Mouse (Mus musculus) MN1 (cell line): Measurements from ENCODE around the gene Acap3.

Experiments used
- DNase-seq: peaks from one replicate; pipeline ENCODE4 v3.0.0-alpha.2; 2016; ENCODE audit warnings: low spot score

Gene Acap3

DNA sequence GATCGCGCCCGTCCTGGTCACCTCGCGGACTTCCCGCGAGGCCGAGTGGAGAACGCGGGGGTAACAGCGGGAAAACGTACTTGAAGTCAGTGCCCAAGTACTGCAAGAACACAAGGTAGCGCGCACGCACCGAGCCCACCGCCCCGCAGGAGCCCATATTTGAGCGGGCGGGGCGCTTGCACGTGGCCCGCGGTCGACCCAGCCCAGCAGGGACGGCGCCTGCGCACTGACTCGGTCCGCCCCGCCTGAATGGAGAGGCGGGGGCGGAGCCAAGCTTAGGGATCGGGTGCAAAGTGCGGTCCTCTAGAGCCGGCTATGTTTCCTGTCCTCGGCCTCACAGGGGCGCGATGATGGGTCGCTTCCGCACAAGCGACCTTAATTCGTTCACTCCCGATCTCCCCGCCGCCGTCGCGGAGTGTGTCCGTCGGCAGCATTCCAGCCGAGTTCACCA, at the start of gene Acap3, which contains the start of gene Pusl1:
Gene Acap3 (plus strand): TSS at position 272 of the 451 bp plus-strand sequence.
Gene Pusl1 (minus strand): TSS at position 231 of the 451 bp plus-strand sequence.
- peak; percentile 97 for DNase-seq

DNA sequence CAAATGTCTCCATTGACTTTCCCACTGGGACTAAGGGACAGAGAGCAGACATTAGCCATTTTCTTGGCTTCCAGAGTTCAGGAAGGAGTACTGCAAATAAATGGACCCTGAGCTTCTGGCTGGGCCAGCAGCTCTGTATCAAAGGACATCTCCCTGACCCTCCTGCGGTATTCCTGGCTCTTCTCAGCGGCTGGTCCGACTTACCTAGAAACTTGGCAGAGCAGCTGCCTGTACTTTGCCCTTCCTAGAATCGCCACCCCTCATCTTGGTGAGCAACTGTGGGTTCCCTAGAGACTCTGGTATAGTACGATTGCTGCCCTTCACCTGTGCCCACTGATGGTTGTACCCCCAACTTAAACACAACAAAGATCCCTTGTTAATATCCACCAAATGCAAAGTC, 48.4 kb upstream of the Acap3 start:
- DNase-seq = no peak

- DNase-seq = peak; percentile 94
Observed at GRCm38 (mm10) chr4:155846871-155847578, 44.6 kb upstream of the Acap3 start, which contains the start of gene Dvl1. TSS of gene Dvl1 (plus strand) at chr4:155847402.

DNA sequence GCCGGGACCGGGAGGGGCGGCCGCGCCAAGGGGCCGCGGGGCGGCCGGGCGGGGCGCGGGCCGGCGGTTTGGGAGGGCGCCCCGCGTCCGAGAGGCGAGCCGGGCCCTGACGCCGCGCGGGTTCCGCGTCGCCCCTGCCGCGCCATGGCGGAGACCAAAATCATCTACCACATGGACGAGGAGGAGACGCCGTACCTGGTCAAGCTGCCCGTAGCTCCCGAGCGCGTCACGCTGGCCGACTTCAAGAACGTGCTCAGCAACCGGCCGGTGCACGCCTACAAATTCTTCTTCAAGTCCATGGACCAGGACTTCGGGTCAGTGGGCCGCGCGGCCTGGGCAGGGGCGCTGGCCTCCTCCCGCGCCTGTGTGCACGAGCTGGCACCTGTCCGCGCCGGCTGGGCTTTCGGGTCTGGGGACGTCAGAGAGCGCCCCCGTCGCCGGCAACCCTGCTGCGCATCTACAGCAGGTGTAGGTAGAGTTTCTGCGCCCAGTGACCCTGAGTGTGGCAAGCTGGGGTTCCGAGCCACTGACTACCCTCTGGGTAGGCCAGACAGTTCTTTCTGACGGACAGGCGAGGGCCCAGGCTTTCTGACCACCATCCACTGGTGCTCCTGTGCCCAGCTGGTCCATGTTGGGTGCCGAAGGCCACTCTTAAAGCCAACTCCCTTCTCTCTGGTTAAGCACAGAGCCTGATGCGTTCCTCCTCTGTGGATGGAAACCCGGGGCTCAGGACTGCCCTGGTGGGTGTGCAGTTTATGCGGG, 43.9 kb upstream of the Acap3 start:
- DNase-seq = peak; percentile 51

DNA sequence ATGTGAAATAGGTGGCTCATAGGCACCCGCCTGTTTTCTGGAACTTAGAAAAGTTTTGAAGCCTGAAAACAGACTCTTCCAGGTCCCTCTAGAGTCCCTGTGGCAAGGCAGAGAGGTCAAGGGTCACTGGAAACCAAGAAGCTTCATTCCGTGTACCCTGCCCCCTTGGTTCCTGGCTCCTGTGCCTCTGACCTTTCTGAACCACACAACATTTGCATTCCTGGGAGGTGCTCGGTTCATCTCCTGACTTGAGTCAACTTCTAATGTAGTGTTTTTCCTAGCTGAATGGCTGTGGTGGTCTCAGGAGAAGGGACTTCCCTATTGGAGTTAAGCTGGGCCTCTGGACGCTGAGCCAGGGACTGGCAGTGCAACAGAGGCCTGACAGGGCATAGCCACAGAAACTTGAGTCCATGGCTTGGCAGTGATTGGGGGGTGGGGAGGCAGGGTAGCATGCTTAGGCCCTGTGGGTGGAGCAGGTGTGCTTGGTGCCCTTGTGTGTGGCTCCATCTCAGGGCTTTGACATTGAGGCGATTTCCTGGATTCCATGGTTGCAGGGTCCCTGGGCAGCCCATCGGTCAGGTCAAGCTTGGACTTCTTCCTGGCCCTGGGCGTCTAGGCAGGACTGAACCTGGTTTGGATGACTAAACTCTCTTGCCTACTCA, 43.1 kb upstream of the Acap3 start:
- no peak for DNase-seq

GRCm38 (mm10) chr4:155849391-155849790, 42.2 kb upstream of the Acap3 start:
- DNase-seq = no peak

DNA sequence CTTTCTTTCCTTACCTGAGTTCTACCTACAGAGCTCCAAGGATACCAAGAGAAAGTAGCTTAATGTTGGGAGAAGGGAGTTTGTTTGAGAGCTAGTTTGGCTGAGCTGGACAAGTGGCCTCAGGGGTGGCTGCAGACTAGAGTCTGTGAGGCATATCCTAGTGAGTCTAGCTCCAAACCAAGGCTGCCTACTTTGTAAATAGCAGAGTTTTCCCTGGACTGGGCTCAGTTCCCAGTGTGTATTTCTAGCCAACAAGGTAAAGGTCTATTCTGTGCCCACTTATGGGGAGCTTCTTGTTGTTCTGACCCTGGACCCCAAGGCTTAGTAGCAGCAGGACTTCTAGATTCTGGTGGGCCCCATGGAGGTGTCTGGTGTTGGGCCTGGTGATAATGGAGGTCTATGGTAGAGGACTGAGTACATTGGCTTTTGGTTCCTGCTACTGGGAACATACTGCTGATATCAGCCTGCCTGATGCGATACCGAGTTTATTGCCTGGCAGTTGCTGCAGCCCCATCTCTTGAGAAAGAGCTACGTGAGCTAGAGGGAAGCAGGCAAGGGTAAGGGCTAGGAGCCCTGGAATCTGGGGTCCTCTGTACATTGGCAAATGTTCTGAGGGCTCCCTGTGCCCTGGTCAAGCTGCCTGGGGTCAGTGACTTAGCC, 41.7 kb upstream of the Acap3 start:
- no peak for DNase-seq

- DNase-seq = no peak
Observed at GRCm38 (mm10) chr4:155851368-155851767, 40.3 kb upstream of the Acap3 start.

DNA sequence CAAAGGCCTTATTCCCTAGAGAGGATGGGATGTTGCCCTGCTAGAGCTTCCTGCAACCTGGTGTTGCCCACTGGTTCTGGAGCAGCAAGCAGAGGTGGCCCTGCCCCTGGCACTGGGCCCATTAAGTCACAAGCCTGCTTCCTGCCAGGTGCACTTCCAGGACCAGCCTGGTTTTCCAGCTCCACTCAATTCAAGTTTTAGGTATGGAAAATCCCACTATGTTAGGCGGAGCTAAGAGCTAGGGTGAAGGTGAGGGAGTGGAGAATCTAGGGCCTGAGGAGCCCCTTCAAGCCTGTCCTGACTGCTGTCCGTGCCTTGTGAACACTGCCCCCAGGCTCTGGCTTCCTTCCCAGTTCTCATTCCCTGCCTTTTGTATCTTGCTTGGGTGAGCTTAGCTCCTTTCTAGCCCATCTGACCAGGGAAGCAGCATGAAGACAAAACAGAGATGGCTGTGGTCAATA, 39.6 kb upstream of the Acap3 start:
- DNase-seq = peak; percentile 80

GRCm38 (mm10) chr4:155853421-155853820, 38.2 kb upstream of the Acap3 start:
- no peak for DNase-seq

DNA sequence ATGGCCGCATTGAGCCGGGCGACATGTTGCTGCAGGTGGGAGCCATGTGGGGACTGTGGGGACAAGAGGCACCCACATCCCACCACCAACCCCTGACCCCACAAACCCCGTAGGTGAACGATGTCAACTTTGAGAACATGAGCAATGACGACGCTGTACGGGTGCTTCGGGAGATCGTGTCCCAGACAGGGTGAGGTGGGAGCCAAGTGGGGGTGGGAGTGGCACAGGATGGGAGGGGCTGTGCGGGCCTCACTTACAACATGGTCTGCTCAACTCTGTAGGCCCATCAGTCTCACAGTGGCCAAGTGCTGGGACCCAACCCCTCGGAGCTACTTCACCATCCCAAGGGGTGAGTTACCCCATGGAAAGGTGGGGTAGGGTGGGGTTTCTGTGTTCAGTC, 36.6 kb upstream of the Acap3 start:
- DNase-seq = no peak

DNA sequence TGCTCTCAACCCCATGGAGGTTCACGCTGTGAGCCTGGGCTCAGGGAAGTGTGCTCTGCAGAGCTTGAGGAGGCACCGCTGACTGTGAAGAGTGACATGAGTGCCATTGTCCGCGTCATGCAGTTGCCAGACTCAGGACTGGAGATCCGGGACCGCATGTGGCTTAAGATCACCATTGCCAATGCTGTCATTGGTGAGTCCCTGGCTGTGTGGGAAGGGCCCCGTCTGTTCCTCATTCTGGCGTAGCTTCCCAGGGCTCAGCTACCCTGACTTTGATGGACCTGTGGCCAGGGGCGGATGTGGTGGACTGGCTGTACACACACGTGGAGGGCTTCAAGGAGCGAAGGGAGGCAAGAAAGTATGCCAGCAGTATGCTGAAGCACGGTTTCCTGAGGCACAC, 35.6 kb upstream of the Acap3 start:
- no peak for DNase-seq

- DNase-seq = no peak
Observed at GRCm38 (mm10) chr4:155856881-155857280, 34.7 kb upstream of the Acap3 start.

GRCm38 (mm10) chr4:155859318-155859717, 32.3 kb upstream of the Acap3 start:
- DNase-seq = no peak

DNA sequence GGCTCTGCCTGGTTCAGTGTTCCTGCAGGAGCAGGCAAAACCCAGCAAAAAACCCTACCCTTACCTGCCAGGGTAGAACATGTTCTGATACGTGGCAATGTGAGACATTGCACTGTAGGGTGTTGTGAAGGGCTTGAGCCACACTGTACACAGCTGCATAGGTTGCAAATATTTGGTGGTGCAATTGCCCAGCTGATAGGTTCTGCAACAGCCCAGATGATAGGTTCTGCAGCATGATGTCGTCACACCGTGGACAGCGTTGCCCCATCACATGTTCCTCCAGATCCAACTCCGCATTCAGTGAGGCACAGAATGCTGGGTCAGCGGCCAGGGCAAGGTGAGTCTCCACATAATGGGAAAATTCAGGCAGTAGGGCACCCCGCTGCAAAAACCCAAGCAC, 29.8 kb upstream of the Acap3 start:
- DNase-seq = no peak

DNA sequence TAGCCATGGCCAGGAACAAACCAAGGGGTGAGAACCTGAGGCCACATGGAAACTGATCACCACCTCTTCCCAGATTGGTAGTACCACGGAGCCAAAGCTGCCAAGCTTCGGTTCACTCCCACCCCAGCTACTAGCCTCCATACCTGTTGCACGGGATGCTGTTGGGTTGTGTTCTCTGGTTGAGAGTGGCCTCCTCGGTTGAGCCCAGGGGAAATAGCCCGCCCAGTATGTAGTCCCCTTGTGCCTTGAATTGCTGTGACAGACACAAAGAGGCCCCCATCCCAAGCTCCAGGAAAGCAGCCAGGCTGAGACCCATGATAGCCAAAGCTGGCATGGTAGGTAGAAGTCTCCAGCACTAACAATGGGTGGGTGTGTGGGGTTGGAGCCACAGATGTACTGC, 28.6 kb upstream of the Acap3 start, which contains the start of gene Tas1r3:
Gene Tas1r3 (minus strand): TSS at position 362 of the 400 bp plus-strand sequence.
- no peak for DNase-seq

GRCm38 (mm10) chr4:155868614-155869298, 22.9 kb upstream of the Acap3 start:
- DNase-seq = peak; percentile 46

GRCm38 (mm10) chr4:155869317-155870033, 22.1 kb upstream of the Acap3 start, which contains the start of the genes Cptp and Ints11:
TSS of gene Cptp (minus strand) at chr4:155869440.
TSS of gene Ints11 (plus strand) at chr4:155869546.
- DNase-seq = peak; percentile 97

GRCm38 (mm10) chr4:155871404-155871803, 20.2 kb upstream of the Acap3 start:
- DNase-seq = no peak

- no peak for DNase-seq
Observed at GRCm38 (mm10) chr4:155883587-155883986, 8.0 kb upstream of the Acap3 start.
